Mouse (Mus musculus) gastrocnemius, postnatal 4 days (tissue): ENCODE measurements around the gene Kctd10. TPM values are rescaled to one million over a fixed set of nuclear protein-coding genes. Genes with fewer than 3 reads are reported as not detected.

ENCODE experiments used
- DNase-seq, 2 experiments: peaks; one replicate each; pipeline ENCODE4 v3.0.0; 2021 to 2022; ENCODE audit warnings: low spot score in 2 of 2, mixed read lengths in 2 of 2
- total RNA-seq, 2 experiments: library from RNA; stranded (reverse); gene quantifications; 2 replicates each; pipeline ENCODE4 v1.2.3; 2021

Kctd10 gene
- total RNA-seq, 2 experiments from 2014 or later, result 38.0 to 40.7 TPM

- DNase-seq, result no peak
Measured at GRCm38 (mm10) chr5:114381013-114381351, 674 bp upstream of the Kctd10 start.

DNA sequence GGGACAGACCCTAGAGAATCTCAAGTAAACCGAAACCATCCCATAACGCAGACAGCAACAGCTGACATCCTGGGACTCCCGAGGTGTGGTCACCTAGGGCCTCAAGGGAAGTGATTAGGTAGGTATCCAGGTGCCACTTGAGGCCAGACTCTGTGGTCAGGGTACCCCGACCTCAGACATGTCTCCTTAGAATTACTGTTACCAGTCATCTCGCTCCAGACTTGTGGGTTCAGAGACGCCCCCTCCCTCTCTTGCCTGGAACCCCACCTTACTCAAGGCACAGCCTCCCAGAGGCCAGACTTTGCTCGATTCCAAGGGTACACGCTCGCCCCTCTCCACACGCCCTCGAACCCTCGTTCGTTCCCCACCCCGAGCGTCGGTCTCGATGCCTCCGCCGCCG, 545 bp downstream of the Kctd10 start:
- no peak for DNase-seq

DNA sequence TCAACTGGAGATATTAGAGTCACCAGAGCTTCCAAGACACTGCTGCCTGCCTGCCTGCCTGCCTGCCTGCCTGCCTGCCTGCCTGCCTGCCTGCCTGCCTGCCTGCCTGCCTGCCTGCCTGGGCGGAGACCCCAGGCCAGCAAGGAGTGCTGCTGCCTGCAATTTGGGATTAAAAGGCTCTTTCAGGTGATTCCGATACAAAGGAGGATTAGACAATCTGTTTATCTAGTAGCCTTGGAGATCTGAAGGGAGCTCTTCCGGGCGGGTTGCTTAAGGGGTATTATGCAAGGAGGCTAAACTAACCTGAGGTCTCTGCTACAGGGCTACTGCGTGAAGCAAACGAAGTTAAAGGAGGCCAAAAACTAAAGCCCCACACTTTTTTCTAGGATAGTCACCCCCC, 1.4 kb downstream of the Kctd10 start:
- no peak for DNase-seq

DNA sequence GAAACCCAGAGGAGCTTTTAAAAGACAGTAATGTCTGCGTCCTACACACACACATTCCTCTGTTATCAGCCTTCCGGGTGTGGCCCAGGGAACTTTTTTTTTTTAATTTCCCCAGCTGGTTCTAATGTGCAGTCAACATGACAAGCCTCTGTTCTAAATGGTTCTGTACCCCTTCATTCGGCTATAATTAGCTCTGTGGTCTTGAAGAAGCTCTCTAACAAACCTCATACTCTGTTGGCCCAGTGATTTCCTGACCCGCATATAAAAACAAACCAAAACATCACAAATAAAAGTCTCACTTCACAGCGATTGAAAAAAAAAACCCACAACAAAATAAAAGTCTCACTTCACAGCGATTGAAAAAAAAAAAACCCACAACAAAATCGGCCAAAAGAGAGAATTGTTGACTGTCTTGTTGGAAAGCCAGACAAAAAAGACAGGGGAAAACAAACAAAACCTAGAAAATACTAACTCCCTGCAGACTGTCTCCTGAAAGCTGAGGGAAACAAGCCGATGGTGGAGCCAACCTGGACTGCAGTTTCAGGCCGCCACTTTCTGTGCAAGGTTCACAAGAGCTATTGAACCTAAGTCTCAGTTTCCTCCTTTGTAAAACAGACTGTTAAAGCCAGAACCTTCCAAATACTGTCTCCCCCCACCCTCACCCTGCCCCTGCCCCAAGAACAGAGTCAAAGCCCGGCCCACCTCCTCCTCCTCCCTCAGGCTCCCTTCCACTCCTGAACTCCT, 2.0 kb downstream of the Kctd10 start:
- no peak for DNase-seq

GRCm38 (mm10) chr5:114374409-114375213, 5.7 kb downstream of the Kctd10 start:
- no peak for DNase-seq

DNA sequence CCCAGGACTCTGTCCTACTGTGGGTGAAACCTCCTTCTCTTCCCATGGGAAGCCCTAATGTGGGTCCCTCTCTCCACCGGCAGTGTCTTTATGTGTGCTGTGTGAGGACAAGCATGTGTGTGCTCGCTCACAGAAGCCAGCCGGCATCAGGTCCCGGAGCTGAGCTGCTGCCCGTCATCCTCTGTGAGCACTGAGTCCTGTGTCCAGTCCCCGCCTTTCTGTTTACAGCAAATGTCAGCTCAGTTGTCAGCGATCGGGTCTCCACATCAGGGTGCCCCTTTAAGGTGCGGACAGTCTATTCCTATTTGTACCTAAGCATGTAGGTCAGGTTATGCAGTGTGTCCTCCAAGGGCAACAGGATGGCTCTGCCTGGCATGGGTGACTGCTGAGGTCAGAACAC, 6.7 kb downstream of the Kctd10 start:
- no peak for DNase-seq

DNA sequence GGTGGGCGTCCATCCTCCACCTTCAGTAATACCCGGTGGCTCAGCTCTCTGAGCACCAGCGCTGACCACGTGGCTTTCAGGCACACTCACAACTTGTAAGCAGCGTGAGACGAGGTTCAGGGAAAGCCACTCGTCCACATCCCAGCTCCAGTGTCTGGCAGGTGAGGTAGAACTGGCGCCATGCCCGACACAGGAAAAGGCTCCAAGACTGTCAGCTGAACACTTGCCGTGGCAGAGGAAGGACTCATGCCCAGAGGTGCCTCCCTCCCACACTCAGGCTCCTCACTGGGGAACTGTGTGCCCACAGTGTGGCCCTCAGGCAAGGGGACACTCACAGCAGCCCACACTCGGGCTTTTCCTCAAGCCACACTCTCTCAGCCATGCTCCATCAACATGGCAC, 7.1 kb downstream of the Kctd10 start:
- no peak for DNase-seq

- no peak for DNase-seq
Measured at GRCm38 (mm10) chr5:114372565-114372964, 7.7 kb downstream of the Kctd10 start.

DNA sequence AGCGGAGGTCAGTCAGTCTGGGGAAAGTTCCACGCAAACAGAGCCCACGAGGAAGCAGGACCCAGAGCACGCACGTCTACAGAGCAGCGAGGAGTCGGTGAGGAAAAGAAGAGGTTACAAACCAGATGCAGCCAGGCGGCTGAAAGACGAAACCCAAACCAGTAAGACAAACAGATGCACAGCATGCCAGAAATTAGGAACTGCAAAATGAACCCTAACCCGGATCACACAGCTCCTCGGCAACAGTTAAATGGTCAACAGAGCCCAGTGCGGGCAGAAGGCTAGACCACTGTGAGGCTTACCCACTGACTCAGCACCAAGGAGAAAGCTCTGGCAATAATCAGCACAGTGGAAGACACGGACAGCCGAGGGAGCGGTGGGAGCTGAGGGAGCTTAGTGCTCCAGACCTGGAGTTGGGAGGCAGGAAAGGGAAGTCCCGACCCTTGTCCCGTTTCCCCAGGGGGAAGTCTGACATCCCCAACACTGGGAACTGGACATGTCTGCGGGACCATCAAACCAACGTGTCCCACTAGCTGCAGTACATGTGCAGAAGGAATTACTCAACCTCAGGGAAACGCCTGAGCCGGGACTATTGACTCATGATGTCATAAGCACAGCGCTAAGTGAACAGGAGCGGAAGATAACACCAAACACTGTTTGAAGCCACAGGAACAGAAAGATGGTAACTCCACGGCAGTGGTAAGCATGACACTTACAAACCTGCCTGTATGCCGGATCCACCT, 8.4 kb downstream of the Kctd10 start:
- no peak for DNase-seq

GRCm38 (mm10) chr5:114371331-114371730, 9.0 kb downstream of the Kctd10 start:
- DNase-seq, result no peak

DNA sequence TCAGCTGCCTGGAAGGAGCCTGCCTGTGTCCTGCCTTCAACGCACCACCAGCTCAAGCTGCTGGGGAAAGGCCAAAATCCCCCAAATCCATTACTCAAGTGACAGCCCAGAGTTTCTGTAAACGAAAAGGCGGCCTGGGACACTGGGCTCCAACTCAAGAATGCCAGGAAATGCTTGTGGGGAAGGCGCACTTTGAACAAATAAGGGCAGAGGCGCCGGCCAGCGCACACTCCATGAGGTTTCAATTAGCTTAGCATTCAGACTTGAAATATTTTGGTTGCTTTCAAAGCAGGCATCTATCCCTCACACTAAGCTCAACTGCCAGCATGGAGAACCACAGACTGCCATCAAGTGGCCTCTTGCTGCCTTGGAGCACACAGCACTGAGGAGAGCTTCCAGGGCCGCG, 9.9 kb downstream of the Kctd10 start:
- peak in 1 of 2 experiments; percentile 38 for DNase-seq

GRCm38 (mm10) chr5:114369921-114370320, 10.4 kb downstream of the Kctd10 start:
- DNase-seq, result no peak

- no peak for DNase-seq
Measured at GRCm38 (mm10) chr5:114368803-114369496, 11.4 kb downstream of the Kctd10 start.

- DNase-seq, result no peak
Measured at GRCm38 (mm10) chr5:114368121-114368520, 12.2 kb downstream of the Kctd10 start.

DNA sequence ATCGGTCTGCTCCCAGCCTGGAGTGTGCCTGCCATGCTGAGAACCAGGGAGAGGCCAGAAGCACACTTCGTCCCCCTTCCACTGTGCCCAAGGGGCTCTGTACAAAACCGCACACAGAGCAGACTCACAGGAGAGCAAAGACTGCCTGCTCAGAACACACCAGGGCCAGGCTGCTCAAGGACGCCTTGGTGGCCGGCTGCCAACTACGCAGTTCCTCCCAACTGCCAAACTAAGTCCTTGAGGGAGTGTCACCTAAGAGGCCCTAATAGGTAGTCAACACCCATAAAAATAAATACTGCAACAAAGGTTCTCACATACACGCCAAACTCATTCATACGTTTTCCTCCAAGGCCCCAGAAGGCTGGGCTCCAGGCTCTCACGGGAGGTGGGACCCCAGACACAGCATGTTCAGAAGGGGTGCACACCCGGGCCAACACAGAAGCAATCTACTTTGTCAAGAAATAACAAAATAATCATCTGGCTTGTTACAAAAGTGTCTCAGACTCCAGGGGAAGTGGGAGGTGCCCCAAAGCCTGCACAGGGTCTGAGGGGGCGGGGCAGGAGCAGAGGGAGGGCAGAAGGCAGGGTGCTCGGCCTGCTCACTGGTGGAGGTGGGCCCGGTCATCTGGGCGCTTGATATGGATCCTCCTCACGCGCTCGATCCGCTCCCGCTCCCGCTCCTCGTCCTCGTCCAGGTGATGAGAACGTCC, 15.1 kb downstream of the Kctd10 start:
- no peak for DNase-seq

DNA sequence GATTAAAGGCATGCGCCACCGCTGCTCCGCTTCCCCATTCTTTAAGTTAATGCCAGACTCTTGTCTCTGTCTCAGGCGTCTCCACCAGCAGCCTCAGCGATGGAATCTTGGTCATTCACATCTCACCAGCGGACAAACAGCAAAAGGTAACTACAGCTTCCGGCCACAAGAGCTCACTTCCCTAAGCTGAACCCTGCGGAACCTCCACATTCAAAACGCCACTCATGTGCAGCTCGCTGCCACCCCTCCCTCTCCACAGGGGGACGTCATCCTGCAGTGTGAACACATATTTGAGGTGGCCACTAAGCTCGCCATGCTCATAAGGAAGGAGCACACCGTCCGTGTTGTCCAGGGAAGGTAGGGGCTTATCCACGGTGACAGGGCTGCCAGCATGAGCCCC, 19.3 kb downstream of the Kctd10 start:
- DNase-seq, result no peak

DNA sequence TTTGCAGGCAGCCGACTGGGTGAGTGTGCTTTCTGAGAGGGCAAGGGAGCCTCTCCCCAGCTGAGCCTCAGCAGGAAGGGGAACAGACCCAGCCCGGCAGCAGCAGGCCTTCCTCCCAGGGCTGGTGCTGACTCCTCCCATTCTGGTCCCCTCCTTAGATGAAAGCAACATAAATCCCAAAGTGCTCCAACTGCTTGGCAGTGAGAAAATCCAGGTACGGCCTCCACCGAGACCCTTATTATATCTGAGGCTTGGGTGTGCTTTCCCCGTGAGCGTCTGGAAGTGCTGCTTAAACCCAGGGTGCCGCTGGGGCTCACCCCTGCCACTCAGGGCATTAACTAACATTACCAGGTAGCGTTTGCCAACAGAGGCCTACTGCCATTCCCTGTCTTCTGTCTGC, 20.7 kb downstream of the Kctd10 start:
- DNase-seq, result no peak

GRCm38 (mm10) chr5:114358833-114359232, 21.5 kb downstream of the Kctd10 start:
- DNase-seq, result no peak

- DNase-seq, result no peak
Measured at GRCm38 (mm10) chr5:114356936-114357751, 23.2 kb downstream of the Kctd10 start.
